Mouse (Mus musculus): ENCODE data around the gene Vdac2.
A peak's percentile ranks its signal among the peaks of the same experiment; 100 is the strongest.

DNA sequence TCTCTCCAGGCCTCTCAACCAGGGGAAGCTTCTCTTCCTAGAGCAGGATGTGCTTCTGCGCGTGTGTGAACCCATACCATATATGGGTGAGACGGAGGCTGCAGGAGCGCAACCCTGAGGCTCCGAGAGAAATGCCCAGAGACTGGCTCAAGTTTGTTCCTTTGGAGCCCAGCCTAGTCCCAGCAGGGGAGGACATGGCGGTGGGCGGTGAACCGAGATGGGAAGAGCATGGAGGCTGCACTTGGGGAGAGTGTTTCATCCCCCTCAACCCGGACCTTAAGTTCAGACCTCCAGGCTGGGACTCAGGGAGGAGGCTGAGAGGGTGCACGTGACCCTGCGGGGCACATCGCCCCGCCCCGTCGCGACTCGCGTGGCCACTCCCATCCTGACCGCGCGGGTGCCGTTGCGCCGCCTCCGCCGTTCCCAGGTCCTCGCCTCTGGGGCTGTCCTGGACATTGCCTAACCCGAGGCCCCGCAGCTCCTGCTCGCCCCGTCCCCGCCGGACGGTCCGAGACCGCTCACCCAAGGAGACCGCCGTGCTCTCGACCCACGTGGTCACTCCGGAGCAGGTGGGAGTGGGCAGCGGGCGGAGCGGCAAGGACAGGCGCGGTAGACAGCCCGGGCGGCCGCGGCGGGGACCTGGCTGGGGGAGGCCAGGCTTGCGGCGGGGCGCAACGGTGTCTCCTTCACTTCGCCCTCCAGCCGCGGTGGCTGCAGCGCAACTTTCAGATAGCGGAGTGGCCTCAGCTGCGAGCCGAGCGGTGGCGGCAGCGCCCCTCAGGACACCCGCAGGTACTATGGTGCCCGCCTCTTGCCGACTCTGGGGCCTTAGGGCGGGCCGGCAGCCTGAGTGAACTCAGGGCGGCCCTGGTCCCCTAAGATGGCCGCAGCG, 6.1 kb downstream of the Vdac2 start:
- TF ChIP-seq CTCF (IDR thresholded peaks at IDR 0.05) = peak; percentile 29
- peak; percentile 96 for TF ChIP-seq POLR2A (IDR thresholded peaks at IDR 0.05; ENCODE audit: insufficient read depth, low read depth, low read length)
